Mouse (Mus musculus) CH12.LX (cell line): ENCODE measurements around the gene Hist1h4d. TPM values are rescaled to one million over a fixed set of nuclear protein-coding genes. Genes with fewer than 3 reads are reported as not detected.
"Not testable (repeated sequence)": the region's sequence is repeated elsewhere in the genome, so short reads cannot be mapped to it uniquely, and the experiment has no call there.

Experiments
- DNase-seq: peaks from one replicate; pipeline ENCODE4 v3.0.0-alpha.2; 2013; ENCODE audit errors: extremely low read depth
- H3K27ac ChIP-seq: 2 replicates; pipeline ENCODE4 v1.5.1; 2012; ENCODE audit warnings: low read depth, mild to moderate bottlenecking, control low read depth, moderate library complexity; ENCODE audit not compliant: insufficient read depth
- H3K27me3 ChIP-seq: replicated peaks from 2 replicates; pipeline ENCODE3; 2012; ENCODE audit warnings: inconsistent platforms
- H3K36me3 ChIP-seq, 2 experiments: replicated peaks in 1 of 2; 2 replicates each; pipeline versions ENCODE3 to v1.6.1; 2012; ENCODE audit warnings: inconsistent platforms in 1 of 2, low read length in 1 of 2, mild to moderate bottlenecking in 1 of 2, mixed read lengths in 1 of 2, moderate library complexity in 1 of 2; ENCODE audit not compliant: control insufficient read depth in 1 of 2, insufficient read depth in 1 of 2
- H3K4me1 ChIP-seq, 2 experiments: 2 replicates each; pipeline ENCODE4 v1.6.1; 2012; ENCODE audit warnings: inconsistent platforms in 1 of 2, moderate library complexity in 1 of 2; ENCODE audit not compliant: insufficient read depth in 2 of 2, control insufficient read depth in 1 of 2
- H3K4me2 ChIP-seq: 2 replicates; pipeline ENCODE4 v1.6.1; 2012; ENCODE audit warnings: low read depth, mild to moderate bottlenecking, control low read depth; ENCODE audit not compliant: poor library complexity, insufficient read depth, severe bottlenecking
- H3K4me3 ChIP-seq, 3 experiments: fragments of 150-350 bp in 1 of 3; sonication (generic) in 1 of 3; replicated peaks in 1 of 3; 2 replicates each; pipeline versions ENCODE3 to v1.5.1; 2011 to 2012; ENCODE audit warnings: low read depth in 2 of 3, low read length in 2 of 3, mild to moderate bottlenecking in 2 of 3, moderate library complexity in 2 of 3, control low read depth in 1 of 3, improper control_type of control experiment in 1 of 3, inconsistent platforms in 1 of 3, mixed read lengths in 1 of 3; ENCODE audit not compliant: poor library complexity in 1 of 3
- H3K79me2 ChIP-seq: replicated peaks from 2 replicates; pipeline ENCODE4 v1.6.1; 2012; ENCODE audit warnings: mild to moderate bottlenecking, moderate library complexity; ENCODE audit not compliant: control insufficient read depth, poor library complexity, insufficient read depth, severe bottlenecking; ENCODE audit errors: extremely low read depth
- H3K9ac ChIP-seq: 2 replicates; pipeline ENCODE4 v1.6.1; 2012; ENCODE audit warnings: low read depth, mild to moderate bottlenecking, control low read depth, moderate library complexity; ENCODE audit not compliant: insufficient read depth
- H3K9me3 ChIP-seq: replicated peaks from 2 replicates; pipeline ENCODE3; 2012; ENCODE audit warnings: low read length, inconsistent platforms, mixed read lengths
- BHLHE40 ChIP-seq: IDR thresholded peaks from 2 replicates; pipeline ENCODE4 v1.6.1; 2011; ENCODE audit warnings: mild to moderate bottlenecking, low read depth, low read length, improper control_type of control experiment
- CHD1 ChIP-seq: IDR thresholded peaks from 2 replicates; pipeline ENCODE4 v1.6.1; 2012; ENCODE audit warnings: low read depth, low read length, improper control_type of control experiment, inconsistent platforms
- CHD2 ChIP-seq: IDR thresholded peaks from 2 replicates; pipeline ENCODE4 v1.6.1; 2011; ENCODE audit warnings: low read length, improper control_type of control experiment
- CTCF ChIP-seq, 2 experiments: IDR thresholded peaks in 1 of 2; conservative IDR thresholded peaks in 1 of 2; 2 replicates each; pipeline ENCODE4 v1.5.1; 2011 to 2012; ENCODE audit warnings: low read depth in 2 of 2, low read length in 2 of 2, improper control_type of control experiment in 1 of 2, inconsistent platforms in 1 of 2, mild to moderate bottlenecking in 1 of 2, moderate library complexity in 1 of 2
- E2F4 ChIP-seq: IDR thresholded peaks from 2 replicates; pipeline ENCODE4 v1.6.1; 2011; ENCODE audit warnings: low read depth, low read length, improper control_type of control experiment; ENCODE audit not compliant: insufficient replicate concordance
- ELF1 ChIP-seq: IDR thresholded peaks from 2 replicates; pipeline ENCODE4 v1.6.1; 2014; ENCODE audit warnings: low read depth, mild to moderate bottlenecking, inconsistent platforms, low read length, improper control_type of control experiment
- HCFC1 ChIP-seq: IDR thresholded peaks from 2 replicates; pipeline ENCODE4 v1.6.1; 2012; ENCODE audit warnings: low read depth, mild to moderate bottlenecking, inconsistent platforms, low read length, improper control_type of control experiment
- IRF4 ChIP-seq: IDR thresholded peaks from 2 replicates; pipeline ENCODE4 v1.6.1; 2014; ENCODE audit warnings: low read depth, mild to moderate bottlenecking, inconsistent platforms, low read length, improper control_type of control experiment
- KAT2A ChIP-seq: IDR thresholded peaks from 2 replicates; pipeline ENCODE4 v1.6.1; 2012; ENCODE audit warnings: low read length, improper control_type of control experiment, inconsistent platforms; ENCODE audit not compliant: insufficient replicate concordance
- MAX ChIP-seq: IDR thresholded peaks from 2 replicates; pipeline ENCODE4 v1.6.1; 2011; ENCODE audit warnings: low read length, improper control_type of control experiment
- MAZ ChIP-seq: IDR thresholded peaks from 2 replicates; pipeline ENCODE4 v1.6.1; 2012; ENCODE audit warnings: low read depth, mild to moderate bottlenecking, inconsistent platforms, low read length, improper control_type of control experiment, moderate library complexity
- MEF2A ChIP-seq: IDR thresholded peaks from 2 replicates; pipeline ENCODE4 v1.6.1; 2014; ENCODE audit warnings: low read depth, mild to moderate bottlenecking, inconsistent platforms, low read length, improper control_type of control experiment, borderline replicate concordance
- MYC ChIP-seq: IDR thresholded peaks from 2 replicates; pipeline ENCODE4 v1.6.1; 2011; ENCODE audit warnings: low read depth, mild to moderate bottlenecking, improper control_type of control experiment, low read length
- NELFE ChIP-seq: IDR thresholded peaks from 2 replicates; pipeline ENCODE4 v1.6.1; 2011; ENCODE audit warnings: low read depth, low read length, improper control_type of control experiment
- NRF1 ChIP-seq: IDR thresholded peaks from 2 replicates; pipeline ENCODE4 v1.6.1; 2014; ENCODE audit warnings: low read depth, mild to moderate bottlenecking, inconsistent platforms, low read length, improper control_type of control experiment, moderate library complexity
- PAX5 ChIP-seq: IDR thresholded peaks from 2 replicates; pipeline ENCODE4 v1.6.1; 2012; ENCODE audit warnings: low read length, inconsistent platforms, mixed read lengths
- POLR2A ChIP-seq: IDR thresholded peaks from 2 replicates; pipeline ENCODE4 v1.6.1; 2011; ENCODE audit warnings: low read depth, mild to moderate bottlenecking, improper control_type of control experiment, low read length
- POLR2AphosphoS2 ChIP-seq: IDR thresholded peaks from 2 replicates; pipeline ENCODE4 v1.6.1; 2011; ENCODE audit warnings: low read depth, low read length, improper control_type of control experiment
- RCOR1 ChIP-seq: conservative IDR thresholded peaks from 2 replicates; pipeline ENCODE4 v1.6.1; 2012; ENCODE audit warnings: low read depth, mild to moderate bottlenecking, inconsistent platforms, low read length, improper control_type of control experiment
- SIN3A ChIP-seq: IDR thresholded peaks from 2 replicates; pipeline ENCODE4 v1.6.1; 2012; ENCODE audit warnings: low read length, improper control_type of control experiment, inconsistent platforms
- SMC3 ChIP-seq: IDR thresholded peaks from 2 replicates; pipeline ENCODE4 v1.6.1; 2011; ENCODE audit warnings: low read depth, low read length, improper control_type of control experiment
- TBP ChIP-seq: conservative IDR thresholded peaks from 2 replicates; pipeline ENCODE4 v1.6.1; 2011; ENCODE audit warnings: low read depth, low read length, improper control_type of control experiment
- TCF12 ChIP-seq: IDR thresholded peaks from 2 replicates; pipeline ENCODE4 v1.6.1; 2014; ENCODE audit warnings: low read depth, mild to moderate bottlenecking, inconsistent platforms, low read length, improper control_type of control experiment
- UBTF ChIP-seq: IDR thresholded peaks from 2 replicates; pipeline ENCODE4 v1.6.1; 2012; ENCODE audit warnings: low read depth, mild to moderate bottlenecking, inconsistent platforms, low read length, improper control_type of control experiment, moderate library complexity
- USF2 ChIP-seq: conservative IDR thresholded peaks from 2 replicates; pipeline ENCODE4 v1.6.1; 2011; ENCODE audit warnings: low read depth, low read length, improper control_type of control experiment
- ZMIZ1 ChIP-seq: IDR thresholded peaks from 2 replicates; pipeline ENCODE4 v1.6.1; 2012; ENCODE audit warnings: low read depth, mild to moderate bottlenecking, inconsistent platforms, low read length, improper control_type of control experiment
- dilution Hi-C: fragments of 300-500 bp; cut with MboI; formaldehyde crosslinking; loops from 2 replicates; pipeline ENCODE4 v1.14.3; 2020; ENCODE audit warnings: low sequenced_read_pairs; ENCODE audit not compliant: extremely low pct_unique_long_range_greater_than_20kb, extremely low pct_ligation_motif_present
- in situ Hi-C: fragments of 300-500 bp; cut with MboI; formaldehyde crosslinking; loops from 3 replicates; pipeline ENCODE4 v1.14.3; 2019; ENCODE audit warnings: low sequenced_read_pairs, low pct_ligation_motif_present, low pct_unique_long_range_greater_than_20kb, mixed read lengths
- polyA plus RNA-seq: library from polyadenylated mRNA; unstranded; fragments of >175 nt; gene quantifications from 2 replicates; pipeline ENCODE4 v1.2.1, GENCODE M21; 2012; ENCODE audit warnings: low read depth; ENCODE audit not compliant: insufficient read length
- total RNA-seq, 2 experiments: library from RNA; depleted of rRNA; stranded (reverse); fragments of 300-350 nt in 1 of 2; fragments of >200 nt in 1 of 2; gene quantifications; 2 replicates each; pipeline ENCODE4 v1.2.3; 2012 to 2014

Hist1h4d gene
- total and polyA plus RNA-seq, 3 experiments: 6.7 to 1,831 (median 27.7) TPM

GRCm38 (mm10) chr13:23550761-23551145, 30.6 kb upstream of the Hist1h4d start:
- Histone ChIP-seq H3K4me3 (peak overlapping the region; percentile 29 to 55 (median 30)), H3K27me3 (no peaks in the 10 kb centered on the region), H3K4me2 (peak overlapping the region; percentile 84), H3K27ac (peak overlapping the region; percentile 98), H3K9me3 (no peaks in the 10 kb centered on the region), H3K36me3 (no peaks in the 10 kb centered on the region), H3K79me2 (no peaks in the 10 kb centered on the region), H3K4me1 (peaks cover 4 to 21% of the 10 kb centered on the region in 2 experiments; a peak in 3 of 4 replicates), H3K9ac (peak overlapping the region; percentile 91)
- dilution Hi-C loops: no loop called here
- peak; percentile 67 for DNase-seq
- in situ Hi-C loops: loop anchor here (25.0 kb wide), 1 partner anchor 1813 kb away; the partner anchor contains the start of gene Hist1h4j
- peak; percentile 49 for TF ChIP-seq CHD2
- peak; percentile 100 for TF ChIP-seq POLR2AphosphoS2
- TF ChIP-seq SMC3: peak; percentile 26; the same call in 1 of the 2 replicates
- TF ChIP-seq CHD1: peak; percentile 90; the same call in 1 of the 2 replicates
- peak; percentile 38; the same call in 1 of the 2 replicates for TF ChIP-seq HCFC1
- TF ChIP-seq POLR2A: peak; percentile 80; the same call in 1 of the 2 replicates
- peak; percentile 62; the same call in 1 of the 2 replicates for TF ChIP-seq TBP
- no peak for TF ChIP-seq USF2
- TF ChIP-seq MAZ: no peak
- no peak for TF ChIP-seq MEF2A
- no peak for TF ChIP-seq PAX5
- peak; percentile 19; the same call in 1 of the 2 replicates for TF ChIP-seq MYC
- TF ChIP-seq RCOR1: peak; percentile 83; the same call in 1 of the 2 replicates
- no peak; the same call in 1 of the 2 replicates for TF ChIP-seq BHLHE40

GRCm38 (mm10) chr13:23551146-23551834, 30.1 kb upstream of the Hist1h4d start, which contains the start of gene Hist1h4f:
TSS of gene Hist1h4f (minus strand) at chr13:23551648.
- DNase-seq: peak; percentile 95
- H3K9me3 ChIP-seq, H3K27me3 ChIP-seq, dilution Hi-C loops, H3K36me3 ChIP-seq, H3K79me2 ChIP-seq: not testable (repeated sequence)
- Histone ChIP-seq H3K27ac (peak within 1 kb of the TSS; percentile 98), H3K4me2 (peak within 1 kb of the TSS; percentile 84), H3K4me1 (peaks cover 4 to 21% of the 10 kb centered on the region in 2 experiments; a peak in 3 of 4 replicates)
- TF ChIP-seq IRF4 (0 out of 2 replicates have a peak, but pooled peaks have one; percentile 39), MAX (peak; percentile 56; the same call in 1 of the 2 replicates), CHD1 (peak; percentile 61), SIN3A (peak; percentile 56), TBP (peak; percentile 98), ELF1 (peak; percentile 69; the same call in 1 of the 2 replicates), BHLHE40 (peak; percentile 43), KAT2A (peak; percentile 68; the same call in 1 of the 2 replicates), RCOR1 (peak; percentile 98), TCF12 (peak; percentile 91), UBTF (peak; percentile 94), HCFC1 (peak; percentile 83), POLR2A (peak; percentile 99), NRF1 (peak; percentile 33; the same call in 1 of the 2 replicates), NELFE (peak; percentile 100), ZMIZ1 (peak; percentile 99), CTCF (conservative IDR thresholded peaks at IDR 0.05 in 1 of 2, IDR thresholded peaks at IDR 0.05 in 1 of 2; ENCODE audit: low read depth in 2 of 2, low read length in 2 of 2) (peak in 1 of 2 experiments; percentile 42; a peak in 2 of 4 replicates), E2F4 (peak; percentile 100), POLR2AphosphoS2 (peak; percentile 99)
- TF ChIP-seq, all 38 proteins: peak for 19; not testable (repeated sequence) for 19
- Histone ChIP-seq H3K4me3 (peak within 1 kb of the TSS; percentile 29 to 55 (median 30)), H3K9ac (peak within 1 kb of the TSS; percentile 91)
- in situ Hi-C loops: loop anchor here (25.0 kb wide), 1 partner anchor 1814 kb away; the partner anchor contains the start of gene Hist1h4j
